Mouse (Mus musculus) testis, adult 2 months (tissue): Measurements from ENCODE around the gene Atg101.

ENCODE experiments used
- CTCF ChIP-seq: fragments of 200-500 bp; IDR thresholded peaks from 2 replicates; pipeline ENCODE4 v1.5.1; 2012; ENCODE audit warnings: low read depth, mild to moderate bottlenecking, inconsistent platforms, low read length, moderate library complexity; ENCODE audit not compliant: control insufficient read depth, insufficient read depth, insufficient replicate concordance
- POLR2A ChIP-seq: fragments of 200-500 bp; IDR thresholded peaks from 2 replicates; pipeline ENCODE4 v1.6.1; 2012; ENCODE audit warnings: low read depth, mild to moderate bottlenecking, inconsistent platforms, low read length, moderate library complexity; ENCODE audit not compliant: control insufficient read depth

- TF ChIP-seq CTCF (no peak), POLR2A (no peak)
These were observed 31.5 kb upstream of the Atg101 start for GRCm38 (mm10) chr15:101252614-101253013.
